Mouse (Mus musculus): ENCODE measurements at regions not wholly inside any gene's neighbourhood (a gene's known extent, or its start where the extent isn't known, plus 50 kb on each side); places are given as distances from the start of the nearest gene placed in this dataset.

GRCm38 (mm10) chr17:63812586-63812985, 50.3 kb upstream of the Fer start:
- no peak overlapping the region for H3K4me3 ChIP-seq
- H3K27ac ChIP-seq, result no peak overlapping the region
- no peak for DNase-seq
- TF ChIP-seq CTCF (IDR thresholded peaks at IDR 0.05), result no peak
- intact Hi-C loops (cut with DNase I), result no loop called here

Measured in gastrocnemius, adult 2 months (tissue).